ENCODE assay signal across 13 mouse cellular contexts in genomic region chr5:137678736-137679135, GRCm38 (mm10). TPM values are rescaled to one million over a fixed set of nuclear protein-coding genes. Genes with fewer than 3 reads are reported as not detected.
"Had no signal": no experiment of that assay in that cellular context is flagged by ENCODE, and none has a peak within 500 bp of the region (broad histone marks: within the 10 kb centered on the region; RNA-seq: fewer than 3 reads in every experiment).

No protein-coding gene starts in this region.

- ATAC-seq: intestine, postnatal 0 days; midbrain, embryonic 16.5 days had no signal

- H3K9me3 ChIP-seq: limb, embryonic 13.5 days; liver, embryonic 13.5 days; midbrain, embryonic 12.5 days; neural tube, embryonic 13.5 days had no signal

- H3K4me3 ChIP-seq: limb, embryonic 13.5 days; liver, embryonic 13.5 days; midbrain, embryonic 12.5 days; neural tube, embryonic 13.5 days had no signal

- H3K9ac ChIP-seq: hindbrain, embryonic 14.5 days; limb, embryonic 13.5 days; liver, embryonic 13.5 days; midbrain, embryonic 12.5 days; neural tube, embryonic 13.5 days had no signal

- H3K4me2 ChIP-seq: hindbrain, embryonic 14.5 days; limb, embryonic 13.5 days; liver, embryonic 13.5 days; midbrain, embryonic 12.5 days; neural tube, embryonic 13.5 days had no signal

- H3K27me3 ChIP-seq: limb, embryonic 13.5 days; liver, embryonic 13.5 days; midbrain, embryonic 12.5 days; neural tube, embryonic 13.5 days had no signal

- DNase-seq: layer of hippocampus, adult 9-11 months; left cerebral cortex, postnatal 4 days; liver, embryonic 13.5 days; lung, adult 18-20 months; right cerebral cortex, postnatal 25 days; thymus, postnatal 36 days had no signal

- H3K27ac ChIP-seq: hindbrain, embryonic 14.5 days; limb, embryonic 13.5 days; midbrain, embryonic 12.5 days; neural tube, embryonic 13.5 days had no signal

RNA-seq across cellular contexts. Expression of gene Irs3, which starts 33.2 kb away (rescaled TPM):
- polyA plus RNA-seq: thymus, postnatal 0 days had no signal
